Mouse (Mus musculus) brain, embryonic 14.5 days (tissue): ENCODE results near the gene 2010111I01Rik.

Experiments used
- CTCF ChIP-seq: fragments of 200-500 bp; IDR thresholded peaks from 2 replicates; pipeline ENCODE4 v1.5.1; 2012; ENCODE audit warnings: inconsistent platforms, mild to moderate bottlenecking, moderate library complexity, borderline replicate concordance; ENCODE audit not compliant: insufficient read depth, insufficient read length; ENCODE audit errors: extremely low read depth
- POLR2A ChIP-seq: fragments of 200-500 bp; IDR thresholded peaks from 2 replicates; pipeline ENCODE4 v1.6.1; 2012; ENCODE audit warnings: mild to moderate bottlenecking, inconsistent platforms, borderline replicate concordance; ENCODE audit not compliant: poor library complexity, insufficient read depth, insufficient read length, severe bottlenecking; ENCODE audit errors: extremely low read depth

GRCm38 (mm10) chr13:63283236-63283635 is 318.5 kb downstream of the 2010111I01Rik start:
- TF ChIP-seq POLR2A = no peak
- no peak for TF ChIP-seq CTCF
